Mouse (Mus musculus) bone marrow, adult 2 months (tissue): ENCODE results near the gene Stx1a. TPM values are rescaled to one million over a fixed set of nuclear protein-coding genes. Genes with fewer than 3 reads are reported as not detected.
"Not testable (repeated sequence)": the region's sequence is repeated elsewhere in the genome, so short reads cannot be mapped to it uniquely, and the experiment has no call there.

Source experiments
- H3K27ac ChIP-seq: fragments of 200-500 bp; 2 replicates; pipeline ENCODE4 v1.5.1; 2012; ENCODE audit warnings: low read depth, mild to moderate bottlenecking, control low read depth, inconsistent platforms, low read length; ENCODE audit not compliant: control insufficient read depth, poor library complexity, insufficient read depth
- H3K4me1 ChIP-seq: fragments of 200-500 bp; 2 replicates; pipeline ENCODE4 v1.6.1; 2011; ENCODE audit warnings: low read length; ENCODE audit not compliant: control insufficient read depth, insufficient read depth
- H3K4me3 ChIP-seq: fragments of 200-500 bp; replicated peaks from 2 replicates; pipeline ENCODE3; 2011; ENCODE audit warnings: mild to moderate bottlenecking, low read depth, low read length, control low read depth; ENCODE audit not compliant: control insufficient read depth
- CTCF ChIP-seq: fragments of 200-500 bp; IDR thresholded peaks from 2 replicates; pipeline ENCODE4 v1.5.1; 2011; ENCODE audit warnings: low read length, control low read depth; ENCODE audit not compliant: control insufficient read depth, insufficient read depth
- POLR2A ChIP-seq: fragments of 200-500 bp; IDR thresholded peaks from 2 replicates; pipeline ENCODE4 v1.6.1; 2011; ENCODE audit warnings: low read depth, mild to moderate bottlenecking, control low read depth, low read length, borderline replicate concordance; ENCODE audit not compliant: control insufficient read depth
- WGBS: fragments of 180-500 bp; shearing (Covaris S2); methylation state at CpG from one replicate; pipeline ENCODE4 v1.1.7; 2018; 5-methylcytosine and 5-hydroxymethylcytosine counted together
- polyA plus RNA-seq: library from polyadenylated mRNA; stranded (reverse); fragments of >200 nt; gene quantifications from 2 replicates; pipeline ENCODE4 v1.2.4, GENCODE M21; 2011; ENCODE audit warnings: low replicate concordance; ENCODE audit not compliant: missing spikeins, insufficient read depth, insufficient read length

The Stx1a gene
- polyA plus RNA-seq, 1 experiment = 2.9 TPM

- Histone ChIP-seq H3K4me3 (no peak overlapping the region), H3K4me1 (no peaks in the 10 kb centered on the region), H3K27ac (no peak overlapping the region)
- 83% methylated on average over 5 of the region's 5 CpGs for WGBS
- TF ChIP-seq CTCF (no peak), POLR2A (no peak)
These were observed 25.3 kb downstream of the Stx1a start for GRCm38 (mm10) chr5:135048539-135048938.

GRCm38 (mm10) chr5:135049268-135049667 lies 26.0 kb downstream of the Stx1a start:
- H3K27ac ChIP-seq, H3K4me1 ChIP-seq, H3K4me3 ChIP-seq: not testable (repeated sequence)
- 79% methylated on average over 6 of the region's 6 CpGs for WGBS

- no peak for TF ChIP-seq CTCF
- 90% methylated on average over 12 of the region's 12 CpGs for WGBS
- H3K27ac ChIP-seq = no peak overlapping the region
- H3K4me3 ChIP-seq = no peak overlapping the region
- no peaks in the 10 kb centered on the region for H3K4me1 ChIP-seq
These were observed 30.1 kb downstream of the Stx1a start for GRCm38 (mm10) chr5:135053356-135053755.

GRCm38 (mm10) chr5:135063629-135064381 lies 40.5 kb downstream of the Stx1a start, which contains the start of gene Dnajc30:
Dnajc30 (plus strand) TSS chr5:135064202.
- Histone ChIP-seq H3K4me1 (no peaks in the 10 kb centered on the region; the same call in 1 of the 2 replicates), H3K27ac (peak within 1 kb of the TSS; percentile 75), H3K4me3 (peak within 1 kb of the TSS; percentile 96)
- TF ChIP-seq POLR2A (peak; percentile 86; the same call in 1 of the 2 replicates), CTCF (no peak)
- WGBS = under 1% methylated on average over 52 of the region's 52 CpGs

- Histone ChIP-seq H3K4me1 (no peaks in the 10 kb centered on the region; the same call in 1 of the 2 replicates), H3K27ac (peak overlapping the region; percentile 75), H3K4me3 (peak overlapping the region; percentile 96)
- under 1% methylated on average over 40 of the region's 40 CpGs for WGBS
- TF ChIP-seq POLR2A (no peak), CTCF (no peak)
These were observed 41.1 kb downstream of the Stx1a start for GRCm38 (mm10) chr5:135064382-135064766.

GRCm38 (mm10) chr5:135064909-135065446 lies 41.7 kb downstream of the Stx1a start, which contains the start of gene Bud23:
Bud23 (minus strand) TSS chr5:135064959.
- peak within 1 kb of the TSS; percentile 96 for H3K4me3 ChIP-seq
- peak within 1 kb of the TSS; percentile 75 for H3K27ac ChIP-seq
- WGBS = 70% methylated on average over 9 of the region's 9 CpGs
- H3K4me1 ChIP-seq = not testable (repeated sequence)

GRCm38 (mm10) chr5:135066008-135066407 lies 42.7 kb downstream of the Stx1a start:
- Histone ChIP-seq H3K27ac (no peak overlapping the region), H3K4me3 (no peak overlapping the region), H3K4me1 (no peaks in the 10 kb centered on the region; the same call in 1 of the 2 replicates)
- TF ChIP-seq POLR2A (no peak), CTCF (no peak)
- WGBS = 88% methylated on average over 3 of the region's 3 CpGs

GRCm38 (mm10) chr5:135070448-135070847 lies 47.2 kb downstream of the Stx1a start:
- H3K27ac ChIP-seq = no peak overlapping the region
- no peak overlapping the region for H3K4me3 ChIP-seq
- H3K4me1 ChIP-seq = no peaks in the 10 kb centered on the region
- TF ChIP-seq POLR2A (no peak), CTCF (no peak)
- WGBS = 67% methylated on average over 3 of the region's 3 CpGs

- H3K27ac ChIP-seq = no peak overlapping the region
- no peak for TF ChIP-seq CTCF
- 76% methylated on average over 2 of the region's 2 CpGs for WGBS
These were observed 48.8 kb downstream of the Stx1a start for GRCm38 (mm10) chr5:135072061-135072460.

More at GRCm38 (mm10) chr5:135072061-135072460, 48.8 kb downstream of the Stx1a start:
- Histone ChIP-seq H3K4me3 (no peak overlapping the region), H3K4me1 (no peaks in the 10 kb centered on the region)
